Mouse (Mus musculus): ENCODE data around the gene Tesc. TPM values are rescaled to one million over a fixed set of nuclear protein-coding genes. Genes with fewer than 3 reads are reported as not detected.

Gene Tesc
- total and polyA plus RNA-seq, 3 experiments, result 0.34 to 0.80 TPM; not detected in 1

- Histone ChIP-seq H3K27me3 (replicated peaks) (no peaks in the 10 kb centered on the region), H3K9ac (ENCODE audit: insufficient read depth, low read depth) (no peak overlapping the region), H3K4me2 (ENCODE audit: insufficient read depth, low read depth, poor library complexity, severe bottlenecking) (no peak overlapping the region), H3K79me2 (replicated peaks; ENCODE audit: control insufficient read depth, extremely low read depth, insufficient read depth, poor library complexity, severe bottlenecking) (no peaks in the 10 kb centered on the region), H3K36me3 (replicated peaks in 1 of 2; ENCODE audit: control insufficient read depth in 1 of 2, insufficient read depth in 1 of 2, low read length in 1 of 2) (peaks cover 78 to 95% of the 10 kb centered on the region in 2 experiments), H3K27ac (ENCODE audit: insufficient read depth, low read depth) (no peak overlapping the region), H3K4me1 (ENCODE audit: control insufficient read depth in 1 of 2, insufficient read depth in 2 of 2) (peaks cover 0 to 12% of the 10 kb centered on the region in 2 experiments; a peak in 2 of 4 replicates), H3K9me3 (replicated peaks; ENCODE audit: low read length) (no peaks in the 10 kb centered on the region), H3K4me3 (replicated peaks in 1 of 3; ENCODE audit: low read depth in 2 of 3, low read length in 2 of 3, poor library complexity in 1 of 3) (no peak overlapping the region)
- TF ChIP-seq NELFE (IDR thresholded peaks at IDR 0.05; ENCODE audit: low read depth, low read length), result no peak
- no peak for TF ChIP-seq TBP (conservative IDR thresholded peaks at IDR 0.05; ENCODE audit: low read depth, low read length)
- TF ChIP-seq ZMIZ1 (IDR thresholded peaks at IDR 0.05; ENCODE audit: low read depth, low read length), result no peak
- no peak for TF ChIP-seq SIN3A (IDR thresholded peaks at IDR 0.05; ENCODE audit: low read length)
- no peak for TF ChIP-seq USF1 (IDR thresholded peaks at IDR 0.05; ENCODE audit: low read depth, low read length)
- TF ChIP-seq PAX5 (IDR thresholded peaks at IDR 0.05; ENCODE audit: low read length), result no peak
- TF ChIP-seq GABPA (IDR thresholded peaks at IDR 0.05; ENCODE audit: insufficient replicate concordance, low read depth, low read length), result no peak
- TF ChIP-seq JUN (IDR thresholded peaks at IDR 0.05; ENCODE audit: insufficient read depth, low read depth, low read length), result no peak
- TF ChIP-seq POLR2A (IDR thresholded peaks at IDR 0.05; ENCODE audit: low read depth, low read length), result no peak
- no peak for TF ChIP-seq MAX (IDR thresholded peaks at IDR 0.05; ENCODE audit: low read length)
- TF ChIP-seq RCOR1 (conservative IDR thresholded peaks at IDR 0.05; ENCODE audit: low read depth, low read length), result no peak
- TF ChIP-seq ZNF384 (IDR thresholded peaks at IDR 0.05; ENCODE audit: low read depth, low read length), result no peak
- TF ChIP-seq TCF12 (IDR thresholded peaks at IDR 0.05; ENCODE audit: low read depth, low read length), result no peak
- no peak for TF ChIP-seq ZKSCAN1 (IDR thresholded peaks at IDR 0.05; ENCODE audit: borderline replicate concordance, low read depth, low read length)
- TF ChIP-seq ELF1 (IDR thresholded peaks at IDR 0.05; ENCODE audit: low read depth, low read length), result no peak
- no peak for TF ChIP-seq CHD2 (IDR thresholded peaks at IDR 0.05; ENCODE audit: low read length)
- DNase-seq (ENCODE audit: extremely low read depth), result no peak
- dilution Hi-C loops (cut with MboI; ENCODE audit: extremely low pct_ligation_motif_present, extremely low pct_unique_long_range_greater_than_20kb, low sequenced_read_pairs) (no loop called here), in situ Hi-C loops (cut with MboI; ENCODE audit: low pct_ligation_motif_present, low pct_unique_long_range_greater_than_20kb, low sequenced_read_pairs) (no loop called here)
These were observed 34.0 kb upstream of the Tesc start for GRCm38 (mm10) chr5:117993550-117993949.

GRCm38 (mm10) chr5:117995372-117995901, 32.1 kb upstream of the Tesc start:
- Histone ChIP-seq H3K4me1 (ENCODE audit: control insufficient read depth in 1 of 2, insufficient read depth in 2 of 2) (peaks cover 0 to 7% of the 10 kb centered on the region in 2 experiments; a peak in 2 of 4 replicates), H3K27ac (ENCODE audit: insufficient read depth, low read depth) (no peak overlapping the region), H3K9me3 (replicated peaks; ENCODE audit: low read length) (no peaks in the 10 kb centered on the region), H3K4me2 (ENCODE audit: insufficient read depth, low read depth, poor library complexity, severe bottlenecking) (no peak overlapping the region), H3K4me3 (replicated peaks in 1 of 3; ENCODE audit: low read depth in 2 of 3, low read length in 2 of 3, poor library complexity in 1 of 3) (no peak overlapping the region), H3K79me2 (replicated peaks; ENCODE audit: control insufficient read depth, extremely low read depth, insufficient read depth, poor library complexity, severe bottlenecking) (no peaks in the 10 kb centered on the region), H3K36me3 (replicated peaks in 1 of 2; ENCODE audit: control insufficient read depth in 1 of 2, insufficient read depth in 1 of 2, low read length in 1 of 2) (peaks cover 71 to 96% of the 10 kb centered on the region in 2 experiments), H3K27me3 (replicated peaks) (no peaks in the 10 kb centered on the region), H3K9ac (ENCODE audit: insufficient read depth, low read depth) (no peak overlapping the region)
- TF ChIP-seq ZC3H11A (IDR thresholded peaks at IDR 0.05; ENCODE audit: low read depth, low read length), result no peak
- no peak for TF ChIP-seq CTCF (conservative IDR thresholded peaks at IDR 0.05 in 1 of 2, IDR thresholded peaks at IDR 0.05 in 1 of 2; ENCODE audit: low read depth in 2 of 2, low read length in 2 of 2)
- no peak for TF ChIP-seq MYC (IDR thresholded peaks at IDR 0.05; ENCODE audit: low read depth, low read length)
- no peak for TF ChIP-seq BHLHE40 (IDR thresholded peaks at IDR 0.05; ENCODE audit: low read depth, low read length)
- no peak for TF ChIP-seq UBTF (IDR thresholded peaks at IDR 0.05; ENCODE audit: low read depth, low read length)
- TF ChIP-seq SIN3A (IDR thresholded peaks at IDR 0.05; ENCODE audit: low read length), result no peak
- TF ChIP-seq MXI1 (IDR thresholded peaks at IDR 0.05; ENCODE audit: low read depth, low read length), result no peak
- TF ChIP-seq HCFC1 (IDR thresholded peaks at IDR 0.05; ENCODE audit: low read depth, low read length), result no peak
- no peak for TF ChIP-seq PAX5 (IDR thresholded peaks at IDR 0.05; ENCODE audit: low read length)
- no peak for TF ChIP-seq KAT2A (IDR thresholded peaks at IDR 0.05; ENCODE audit: insufficient replicate concordance, low read length)
- no peak for TF ChIP-seq IRF4 (IDR thresholded peaks at IDR 0.05; ENCODE audit: low read depth, low read length)
- TF ChIP-seq NELFE (IDR thresholded peaks at IDR 0.05; ENCODE audit: low read depth, low read length), result no peak
- no peak for TF ChIP-seq JUND (conservative IDR thresholded peaks at IDR 0.05; ENCODE audit: low read depth, low read length)
- TF ChIP-seq E2F4 (IDR thresholded peaks at IDR 0.05; ENCODE audit: insufficient replicate concordance, low read depth, low read length), result no peak
- in situ Hi-C loops (cut with MboI; ENCODE audit: low pct_ligation_motif_present, low pct_unique_long_range_greater_than_20kb, low sequenced_read_pairs), result no loop called here
- no peak for DNase-seq (ENCODE audit: extremely low read depth)
- dilution Hi-C loops (cut with MboI; ENCODE audit: extremely low pct_ligation_motif_present, extremely low pct_unique_long_range_greater_than_20kb, low sequenced_read_pairs), result no loop called here

Data from CH12.LX (cell line).